Mouse (Mus musculus): ENCODE measurements around the gene Ddit4.

- TF ChIP-seq ZNF384 (IDR thresholded peaks at IDR 0.05; ENCODE audit: low read depth, low read length): no peak
- no peak for TF ChIP-seq CHD2 (IDR thresholded peaks at IDR 0.05; ENCODE audit: low read depth, low read length)
- no peak for TF ChIP-seq ZC3H11A (IDR thresholded peaks at IDR 0.05; ENCODE audit: borderline replicate concordance, low read depth, low read length)
- no peak for TF ChIP-seq HCFC1 (IDR thresholded peaks at IDR 0.05; ENCODE audit: borderline replicate concordance, insufficient read depth, low read length)
- no peak for TF ChIP-seq MAFK (IDR thresholded peaks at IDR 0.05; ENCODE audit: insufficient read depth, low read depth, low read length)
These were observed 42.8 kb downstream of the Ddit4 start for GRCm38 (mm10) chr10:59908776-59909315.
